Mouse (Mus musculus): ENCODE measurements around the gene Tmem170.

The Tmem170 gene

GRCm38 (mm10) chr8:111815078-111815477, 61.5 kb downstream of the Tmem170 start:
- no peak for DNase-seq (ENCODE audit: low spot score in 2 of 2)

- DNase-seq (ENCODE audit: low spot score in 2 of 2), result no peak
Observed at GRCm38 (mm10) chr8:111813818-111814217, 62.7 kb downstream of the Tmem170 start.

Measured in frontal cortex, postnatal 10 days (tissue).